Mouse (Mus musculus): ENCODE data around the gene Hmgn2. TPM values are rescaled to one million over a fixed set of nuclear protein-coding genes. Genes with fewer than 3 reads are reported as not detected.

Gene Hmgn2
- polyA plus RNA-seq, 1 experiment from 2014 or later: 2,086 TPM

GRCm38 (mm10) chr4:133969114-133969770, 792 bp upstream of the Hmgn2 start:
- peak overlapping the region; percentile 97 for H3K4me2 ChIP-seq (replicated peaks)
- peaks cover 19% of the 10 kb centered on the region for H3K36me3 ChIP-seq
- H3K9ac ChIP-seq: 0 out of 2 replicates have a peak overlapping the region, but pooled peaks have one; percentile 87
- 54% methylated on average over 8 of the region's 8 CpGs for WGBS
- H3K27me3 ChIP-seq (replicated peaks): no peaks in the 10 kb centered on the region
- H3K4me3 ChIP-seq (replicated peaks): no peak overlapping the region; the same call in 1 of the 2 replicates
- 0 out of 2 replicates have a peak overlapping the region, but pooled peaks have one; percentile 7 for H3K27ac ChIP-seq
- ATAC-seq: no peak
- peaks cover 20% of the 10 kb centered on the region for H3K4me1 ChIP-seq (replicated peaks)
- H3K9me3 ChIP-seq: no peaks in the 10 kb centered on the region

GRCm38 (mm10) chr4:133967866-133968149, 642 bp downstream of the Hmgn2 start:
- H3K4me1 ChIP-seq (replicated peaks): peaks cover 20% of the 10 kb centered on the region

GRCm38 (mm10) chr4:133967138-133967865, 1.1 kb downstream of the Hmgn2 start:
- peak overlapping the region; percentile 63 for H3K4me3 ChIP-seq (replicated peaks)
- H3K27me3 ChIP-seq (replicated peaks): no peaks in the 10 kb centered on the region
- H3K9me3 ChIP-seq: no peaks in the 10 kb centered on the region
- H3K9ac ChIP-seq: peak overlapping the region; percentile 88
- under 1% methylated on average over 90 of the region's 101 CpGs for WGBS
- peaks cover 20% of the 10 kb centered on the region for H3K4me1 ChIP-seq (replicated peaks)
- H3K4me2 ChIP-seq (replicated peaks): peak overlapping the region; percentile 97
- H3K27ac ChIP-seq: peak overlapping the region; percentile 98
- peak; percentile 85 for ATAC-seq
- H3K36me3 ChIP-seq: peaks cover 30% of the 10 kb centered on the region

More at GRCm38 (mm10) chr4:133967866-133968149, 642 bp downstream of the Hmgn2 start:
- under 1% methylated on average over 26 of the region's 29 CpGs for WGBS
- H3K9ac ChIP-seq: peak overlapping the region; percentile 88
- peak overlapping the region; percentile 63 for H3K4me3 ChIP-seq (replicated peaks)
- H3K4me2 ChIP-seq (replicated peaks): peak overlapping the region; percentile 97
- peak; percentile 91 for ATAC-seq
- peaks cover 32% of the 10 kb centered on the region for H3K36me3 ChIP-seq
- H3K27me3 ChIP-seq (replicated peaks): no peaks in the 10 kb centered on the region
- peak overlapping the region; percentile 98 for H3K27ac ChIP-seq
- no peaks in the 10 kb centered on the region for H3K9me3 ChIP-seq

GRCm38 (mm10) chr4:133966271-133966940, 2.0 kb downstream of the Hmgn2 start:
- Histone ChIP-seq H3K9me3 (no peaks in the 10 kb centered on the region), H3K27ac (no peak overlapping the region), H3K27me3 (replicated peaks) (no peaks in the 10 kb centered on the region), H3K4me2 (replicated peaks) (peak overlapping the region; percentile 57), H3K4me1 (replicated peaks) (peaks cover 20% of the 10 kb centered on the region), H3K4me3 (replicated peaks) (peak overlapping the region; percentile 63), H3K9ac (peak overlapping the region; percentile 33), H3K36me3 (peaks cover 30% of the 10 kb centered on the region)
- 28% methylated on average over 12 of the region's 12 CpGs for WGBS
- ATAC-seq: no peak

GRCm38 (mm10) chr4:133962566-133962965, 5.9 kb downstream of the Hmgn2 start:
- Histone ChIP-seq H3K27me3 (replicated peaks) (no peaks in the 10 kb centered on the region), H3K4me2 (replicated peaks) (no peak overlapping the region), H3K4me3 (replicated peaks) (no peak overlapping the region), H3K9me3 (no peaks in the 10 kb centered on the region), H3K27ac (no peak overlapping the region), H3K36me3 (peaks cover 21% of the 10 kb centered on the region), H3K4me1 (replicated peaks) (peaks cover 7% of the 10 kb centered on the region; the same call in 1 of the 2 replicates), H3K9ac (no peak overlapping the region)
- WGBS: 79% methylated on average over 7 of the region's 7 CpGs
- no peak for ATAC-seq

- H3K4me2 ChIP-seq (replicated peaks): no peak overlapping the region
- 88% methylated on average over 1 of the region's 1 CpGs for WGBS
- H3K9me3 ChIP-seq: no peaks in the 10 kb centered on the region
- H3K4me3 ChIP-seq (replicated peaks): no peak overlapping the region
- H3K27me3 ChIP-seq (replicated peaks): no peaks in the 10 kb centered on the region
- no peak overlapping the region for H3K9ac ChIP-seq
- no peaks in the 10 kb centered on the region for H3K4me1 ChIP-seq (replicated peaks)
- peaks cover 10% of the 10 kb centered on the region for H3K36me3 ChIP-seq
- no peak for ATAC-seq
- H3K27ac ChIP-seq: no peak overlapping the region
Observed at GRCm38 (mm10) chr4:133958884-133959283, 9.6 kb downstream of the Hmgn2 start.

GRCm38 (mm10) chr4:133956358-133956757, 12.1 kb downstream of the Hmgn2 start:
- WGBS: 87% methylated on average over 4 of the region's 4 CpGs
- Histone ChIP-seq H3K4me1 (replicated peaks) (no peaks in the 10 kb centered on the region), H3K4me3 (replicated peaks) (no peak overlapping the region), H3K36me3 (no peaks in the 10 kb centered on the region), H3K9me3 (no peaks in the 10 kb centered on the region), H3K9ac (no peak overlapping the region), H3K27me3 (replicated peaks) (no peaks in the 10 kb centered on the region), H3K4me2 (replicated peaks) (no peak overlapping the region), H3K27ac (no peak overlapping the region)
- ATAC-seq: no peak

- no peak overlapping the region for H3K27ac ChIP-seq
- no peak overlapping the region for H3K4me2 ChIP-seq (replicated peaks)
- whole genome bisulfite sequencing: 34% methylated on average over 4 of the region's 4 CpGs
- no peak for ATAC-seq
- H3K4me3 ChIP-seq (replicated peaks): no peak overlapping the region
- H3K9ac ChIP-seq: no peak overlapping the region
- no peaks in the 10 kb centered on the region for H3K36me3 ChIP-seq
- no peaks in the 10 kb centered on the region for H3K27me3 ChIP-seq (replicated peaks)
- H3K9me3 ChIP-seq: no peaks in the 10 kb centered on the region
- H3K4me1 ChIP-seq (replicated peaks): no peaks in the 10 kb centered on the region
Observed at GRCm38 (mm10) chr4:133946736-133947135, 21.7 kb downstream of the Hmgn2 start.

GRCm38 (mm10) chr4:133943791-133944190, 24.7 kb downstream of the Hmgn2 start:
- Histone ChIP-seq H3K9me3 (no peaks in the 10 kb centered on the region), H3K27me3 (replicated peaks) (no peaks in the 10 kb centered on the region), H3K36me3 (no peaks in the 10 kb centered on the region), H3K4me1 (replicated peaks) (no peaks in the 10 kb centered on the region), H3K27ac (no peak overlapping the region), H3K4me2 (replicated peaks) (no peak overlapping the region), H3K9ac (no peak overlapping the region), H3K4me3 (replicated peaks) (no peak overlapping the region)
- 73% methylated on average over 3 of the region's 3 CpGs for WGBS
- ATAC-seq: no peak

GRCm38 (mm10) chr4:133942679-133943078, 25.8 kb downstream of the Hmgn2 start:
- no peak overlapping the region for H3K27ac ChIP-seq
- no peak overlapping the region for H3K4me3 ChIP-seq (replicated peaks)
- no peaks in the 10 kb centered on the region for H3K36me3 ChIP-seq
- WGBS: 93% methylated on average over 4 of the region's 4 CpGs
- no peak overlapping the region for H3K9ac ChIP-seq
- ATAC-seq: no peak
- H3K4me1 ChIP-seq (replicated peaks): no peaks in the 10 kb centered on the region
- no peaks in the 10 kb centered on the region for H3K27me3 ChIP-seq (replicated peaks)
- H3K4me2 ChIP-seq (replicated peaks): no peak overlapping the region
- H3K9me3 ChIP-seq: no peaks in the 10 kb centered on the region

- WGBS: 30% methylated on average over 3 of the region's 3 CpGs
Observed at GRCm38 (mm10) chr4:133941576-133941975, 26.9 kb downstream of the Hmgn2 start.

GRCm38 (mm10) chr4:133940386-133941260, 27.8 kb downstream of the Hmgn2 start:
- H3K4me1 ChIP-seq (replicated peaks): no peaks in the 10 kb centered on the region
- H3K4me3 ChIP-seq (replicated peaks): no peak overlapping the region
- no peak overlapping the region for H3K27ac ChIP-seq
- no peak for ATAC-seq
- no peaks in the 10 kb centered on the region for H3K9me3 ChIP-seq
- no peaks in the 10 kb centered on the region for H3K36me3 ChIP-seq
- H3K27me3 ChIP-seq (replicated peaks): no peaks in the 10 kb centered on the region
- no peak overlapping the region for H3K4me2 ChIP-seq (replicated peaks)
- no peak overlapping the region for H3K9ac ChIP-seq
- 72% methylated on average over 13 of the region's 13 CpGs for WGBS

More at GRCm38 (mm10) chr4:133941576-133941975, 26.9 kb downstream of the Hmgn2 start:
- no peaks in the 10 kb centered on the region for H3K4me1 ChIP-seq (replicated peaks)
- H3K4me2 ChIP-seq (replicated peaks): no peak overlapping the region
- H3K9me3 ChIP-seq: no peaks in the 10 kb centered on the region
- no peaks in the 10 kb centered on the region for H3K27me3 ChIP-seq (replicated peaks)
- H3K27ac ChIP-seq: no peak overlapping the region
- no peak overlapping the region for H3K4me3 ChIP-seq (replicated peaks)
- no peaks in the 10 kb centered on the region for H3K36me3 ChIP-seq
- H3K9ac ChIP-seq: no peak overlapping the region
- no peak for ATAC-seq
